Mouse (Mus musculus) layer of hippocampus, adult 18-20 months (tissue): ENCODE measurements around the gene Rplp2. TPM values are rescaled to one million over a fixed set of nuclear protein-coding genes. Genes with fewer than 3 reads are reported as not detected.
"Not testable (repeated sequence)": the region's sequence is repeated elsewhere in the genome, so short reads cannot be mapped to it uniquely, and the experiment has no call there.

Source experiments
- DNase-seq, 2 experiments: peaks; one replicate each; pipeline ENCODE4 v3.0.0; 2022; ENCODE audit warnings: low spot score in 2 of 2
- long read RNA-seq: library from polyadenylated mRNA; stranded (forward); transcript quantifications from one replicate; pipeline ENCODE4 v2.0.0, GENCODE M21; 2021
- total RNA-seq, 2 experiments: library from RNA; stranded (reverse); gene quantifications; 2 replicates each; pipeline ENCODE4 v1.2.3; 2021

The Rplp2 gene
- total RNA-seq = 100 to 1,000 TPM; 557 to 573 TPM
- long read RNA-seq, transcript Rplp2-201 (5 exons, 964 nt) = major isoform, 76 of 95 reads
- long read RNA-seq, transcript Rplp2-202 (4 exons, 449 nt) = minor isoform, 9 of 95 reads
- long read RNA-seq, partial matches to known transcripts = 0 of 95 reads
- long read RNA-seq, other reads (novel, unspliced or antisense) = 8 of 95 reads

GRCm38 (mm10) chr7:141447110-141447991, at the start of gene Rplp2:
Gene Rplp2, plus strand, starts transcription at chr7:141447370.
- peak; percentile 95 to 98 for DNase-seq

DNA sequence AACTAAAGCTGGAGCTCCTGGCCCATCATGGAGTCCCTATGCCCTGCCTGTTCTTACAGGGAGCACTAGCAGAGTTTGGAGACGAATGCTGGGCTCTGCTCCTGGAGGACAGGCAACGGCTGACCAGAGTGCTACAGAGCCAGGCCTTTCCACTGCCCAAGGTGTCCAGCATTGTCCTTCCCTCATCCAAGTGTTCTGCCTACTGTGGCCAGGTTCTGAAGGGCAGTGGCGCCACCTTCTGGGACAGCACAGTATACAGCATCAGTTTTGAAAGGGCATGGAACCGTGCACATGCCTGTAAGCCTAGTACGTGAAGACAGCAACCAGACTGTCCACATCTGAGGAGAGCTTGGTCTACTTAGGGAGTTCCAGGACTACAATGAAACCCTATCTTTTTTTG, 43.9 kb upstream of the Rplp2 start:
- peak in 1 of 2 experiments; percentile 51 for DNase-seq

DNA sequence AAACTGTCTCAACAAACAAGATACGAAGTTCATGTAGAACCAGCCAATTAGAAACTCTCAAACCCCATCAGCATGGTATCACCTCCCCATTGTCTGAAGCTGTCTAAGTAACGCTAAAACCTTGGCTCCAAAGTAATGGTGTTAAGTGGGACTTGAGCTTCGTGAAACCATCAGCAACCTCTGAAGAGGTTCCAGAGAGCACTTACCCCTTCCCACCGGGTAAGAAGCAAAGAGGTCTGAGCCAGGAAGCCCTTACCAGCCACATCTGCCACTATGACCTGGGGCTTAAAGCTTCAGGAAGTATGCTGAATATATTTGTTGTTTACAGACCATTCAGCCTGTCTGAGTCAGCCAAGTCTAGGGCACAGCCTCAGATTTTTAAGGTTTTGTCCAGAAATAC, 41.7 kb upstream of the Rplp2 start:
- DNase-seq = no peak

GRCm38 (mm10) chr7:141407670-141408069, 39.5 kb upstream of the Rplp2 start:
- DNase-seq = not testable (repeated sequence)

DNA sequence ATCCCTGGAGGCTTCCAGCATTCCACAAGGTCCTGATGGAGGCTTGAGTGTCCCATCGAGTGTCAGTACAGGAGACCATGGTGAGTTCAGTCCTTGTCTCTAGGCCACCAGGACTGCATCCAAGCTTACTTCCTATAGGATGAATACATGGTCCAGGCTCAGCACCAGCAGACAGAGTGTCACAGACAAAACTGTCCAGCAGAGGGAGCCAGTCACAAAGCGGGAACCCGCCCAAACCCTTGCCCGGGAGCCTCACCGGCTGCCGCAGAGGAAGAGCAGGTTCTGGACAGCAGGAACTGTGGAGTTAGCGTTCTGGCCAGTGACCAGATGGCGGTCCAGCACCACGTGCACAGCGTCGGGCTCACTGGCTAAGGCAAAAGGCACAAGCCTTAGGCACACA, 38.3 kb upstream of the Rplp2 start:
- peak; percentile 79 to 90 for DNase-seq

DNA sequence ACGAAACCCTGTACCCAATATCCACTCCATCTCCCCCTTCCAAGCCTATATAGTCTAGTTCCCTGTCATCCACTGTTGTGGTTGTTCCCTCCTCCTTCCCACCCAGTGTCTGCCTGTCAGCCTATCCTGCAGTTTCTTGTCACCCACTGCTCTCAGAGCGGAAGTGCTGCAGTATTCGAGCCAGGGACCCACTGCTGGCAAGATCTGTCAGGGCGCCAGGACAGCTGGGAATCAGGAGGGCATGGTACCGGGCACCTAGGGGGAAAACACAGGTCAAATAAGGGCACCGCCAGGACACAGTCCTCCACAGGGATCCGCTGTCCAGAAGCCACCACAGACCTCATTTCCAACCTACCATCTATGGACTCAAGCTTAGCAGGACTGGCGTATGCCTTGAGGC, 36.5 kb upstream of the Rplp2 start:
- DNase-seq = no peak

DNA sequence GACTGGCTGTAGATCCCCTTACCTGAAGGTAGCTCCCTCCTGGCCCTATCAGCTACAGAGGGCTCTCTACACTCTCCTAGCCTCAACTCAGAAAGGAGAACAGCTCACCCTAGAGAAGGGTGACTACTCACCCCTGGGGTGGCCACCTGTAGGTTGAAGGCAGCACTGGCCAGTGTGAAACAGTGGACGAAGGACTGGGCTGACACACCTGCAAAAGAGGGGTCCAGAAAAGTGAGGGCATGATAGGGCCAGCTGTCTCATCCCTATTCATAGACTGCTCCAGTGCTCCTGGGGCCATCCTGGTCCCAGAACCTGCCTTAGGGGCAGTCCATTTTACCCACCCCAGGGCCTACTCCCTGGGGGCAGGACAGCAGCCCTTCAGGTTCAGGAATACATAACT, 35.5 kb upstream of the Rplp2 start:
- no peak for DNase-seq

GRCm38 (mm10) chr7:141413331-141413730, 33.8 kb upstream of the Rplp2 start:
- DNase-seq = no peak

DNA sequence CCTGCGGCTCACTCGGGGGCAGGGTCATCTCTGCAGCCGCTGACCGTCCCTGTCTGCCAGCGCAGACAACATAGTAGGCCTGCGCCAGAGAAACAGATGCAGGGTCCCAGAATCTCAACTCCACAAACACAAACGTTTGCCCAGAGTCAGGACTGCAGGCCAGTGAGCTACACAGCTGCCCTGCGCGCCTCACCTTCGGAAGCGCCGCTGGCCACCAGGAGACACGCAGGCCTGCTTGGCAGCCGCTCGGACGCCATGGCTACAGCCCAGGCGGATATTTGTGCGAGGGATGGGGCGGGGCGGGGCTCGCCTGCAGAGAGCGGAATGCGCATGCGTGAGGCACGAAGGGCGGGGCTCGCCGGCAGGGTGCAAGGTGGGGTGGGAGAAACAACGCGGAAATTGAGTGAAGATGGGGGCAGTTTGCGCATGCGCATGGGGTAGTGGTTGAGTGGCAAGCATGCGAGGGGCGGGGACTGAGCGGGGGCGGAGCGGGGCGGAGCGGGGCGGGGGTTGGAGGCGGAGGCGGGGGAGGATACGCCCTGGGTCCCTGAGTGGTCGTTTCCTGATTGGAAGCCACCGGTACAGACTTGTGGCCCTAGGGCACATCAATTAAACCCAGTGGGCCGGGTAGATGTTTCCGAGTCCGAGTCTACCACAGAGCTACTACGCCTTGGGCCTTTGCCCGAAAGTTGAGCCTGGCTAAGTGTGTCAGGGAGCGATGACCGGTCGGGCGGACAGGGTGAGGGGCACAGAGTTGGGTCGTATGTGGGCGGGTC, 33.2 kb upstream of the Rplp2 start, which contains the start of gene Gatd1:
Gene Gatd1 (minus strand): TSS at position 328 of the 776 bp plus-strand sequence.
- peak; percentile 97 to 99 for DNase-seq

- DNase-seq = no peak
Observed at GRCm38 (mm10) chr7:141416144-141416841, 30.9 kb upstream of the Rplp2 start.

DNA sequence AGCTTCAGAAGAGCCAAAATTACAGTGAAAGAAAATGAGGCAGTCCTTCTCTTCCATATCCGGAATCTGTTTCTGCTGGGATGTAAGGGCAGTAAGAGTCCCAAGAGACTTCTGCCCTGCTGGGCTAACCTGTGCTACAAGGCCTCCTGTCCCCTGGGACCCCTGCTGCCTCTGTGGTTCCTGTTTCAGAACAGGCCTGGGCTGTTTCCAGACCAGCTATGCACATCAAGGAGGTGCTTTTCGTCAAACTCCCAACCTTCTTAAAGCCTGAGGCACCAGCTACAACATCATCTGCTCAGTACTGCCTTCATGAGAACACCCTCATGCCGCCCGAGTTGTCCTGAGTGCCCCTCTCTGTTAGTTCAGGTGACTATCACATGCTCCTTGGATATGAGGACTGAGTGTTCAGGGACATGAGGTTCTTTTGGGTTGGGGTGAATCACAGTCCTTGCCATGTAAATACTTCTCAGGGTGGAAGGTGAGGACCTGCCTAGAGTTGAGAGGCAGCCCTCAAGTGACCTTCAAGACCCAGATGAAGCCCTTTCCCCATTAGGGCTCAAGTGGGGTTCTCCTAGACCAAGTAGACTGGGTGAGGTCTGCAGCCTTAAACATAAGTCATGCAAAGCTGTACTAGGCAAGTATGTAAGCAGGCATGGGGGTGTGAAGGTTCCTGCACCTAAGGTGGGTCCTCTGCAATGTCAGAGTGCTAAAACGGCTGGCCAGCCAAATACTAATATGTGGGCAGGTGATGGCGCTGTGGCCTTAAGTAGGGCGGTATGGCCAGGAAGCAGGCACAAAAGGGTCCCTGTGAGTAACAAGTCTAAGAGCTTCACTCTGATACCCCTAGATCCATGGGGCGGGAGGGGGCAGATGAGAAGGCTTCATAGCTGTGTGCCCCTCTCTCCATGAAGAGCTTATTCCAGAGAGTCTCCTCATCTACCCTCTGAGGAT, 29.2 kb upstream of the Rplp2 start:
- no peak for DNase-seq

DNA sequence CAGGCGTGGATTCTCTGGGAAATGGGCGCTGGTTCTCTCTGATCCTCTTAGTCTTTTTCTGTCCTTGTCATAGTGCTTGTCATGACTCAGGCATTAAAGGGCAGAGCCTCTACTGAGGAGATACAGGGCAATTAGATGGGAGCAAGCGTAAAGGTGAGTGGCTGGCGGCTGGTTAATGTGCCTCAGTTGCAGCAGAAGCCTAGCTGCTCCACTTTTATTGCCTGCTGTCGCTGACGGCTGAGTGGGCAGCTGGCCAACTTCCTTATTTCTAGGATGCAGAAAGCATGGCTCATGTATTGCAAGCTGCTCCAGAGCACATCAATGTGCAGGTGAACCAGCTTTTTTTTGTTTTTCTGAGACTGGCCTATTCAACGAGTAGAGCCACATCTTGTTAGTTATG, 28.2 kb upstream of the Rplp2 start:
- DNase-seq = peak in 1 of 2 experiments; percentile 76

DNA sequence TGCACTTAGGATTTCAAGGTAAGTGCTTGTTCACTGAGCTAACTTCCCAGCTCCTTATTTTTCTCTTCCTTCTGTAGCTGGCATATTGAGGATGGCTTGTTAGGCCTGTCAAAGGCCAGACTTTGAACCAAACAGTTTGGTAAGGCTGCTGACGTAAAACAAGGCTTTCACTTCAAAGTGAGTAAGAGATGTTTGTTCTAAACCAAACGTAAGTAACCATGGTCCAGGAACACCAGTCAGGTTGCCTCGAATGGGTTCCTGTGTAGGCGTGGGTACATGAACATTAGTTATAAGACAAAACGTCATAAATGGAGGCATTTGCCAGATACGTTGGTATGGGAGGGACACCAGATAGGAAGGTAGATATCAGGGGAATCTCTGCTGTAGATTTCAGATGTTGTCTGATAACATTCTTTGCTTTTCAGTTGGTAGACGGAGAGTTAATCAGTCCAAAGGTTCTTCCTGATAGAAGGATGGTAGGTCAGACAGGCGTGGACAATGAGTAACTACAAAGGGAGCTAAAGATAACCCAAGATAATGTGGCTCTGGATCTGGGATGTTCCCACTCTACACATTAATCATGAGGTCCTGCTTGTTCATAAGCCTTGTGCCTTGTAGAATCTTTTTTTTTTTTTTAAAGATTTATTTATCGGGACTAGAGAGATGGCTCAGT, 27.0 kb upstream of the Rplp2 start:
- DNase-seq = no peak

GRCm38 (mm10) chr7:141423811-141424210, 23.4 kb upstream of the Rplp2 start:
- DNase-seq = no peak

GRCm38 (mm10) chr7:141426948-141427730, 20.0 kb upstream of the Rplp2 start:
- no peak for DNase-seq

- DNase-seq = no peak
Observed at GRCm38 (mm10) chr7:141428701-141429100, 18.5 kb upstream of the Rplp2 start.

DNA sequence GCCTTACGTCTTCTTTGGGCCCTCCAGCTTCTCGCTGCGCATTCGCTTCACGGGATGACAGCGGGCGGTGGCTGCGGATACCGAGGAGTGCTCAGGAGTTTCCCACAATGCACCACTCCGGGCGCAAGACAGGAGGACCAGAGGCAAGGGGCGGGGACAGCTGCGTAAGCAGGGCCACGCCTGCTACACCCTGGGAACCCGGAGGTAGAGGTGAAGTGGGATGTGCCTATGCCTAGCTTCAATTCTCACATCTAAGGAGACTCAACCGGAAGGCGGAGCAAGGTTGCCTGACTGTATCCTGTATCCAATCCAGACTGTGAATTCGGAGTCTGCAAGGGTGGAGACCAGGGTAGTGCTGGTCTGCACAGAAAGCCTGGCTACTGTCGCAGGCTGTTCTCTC, 17.9 kb upstream of the Rplp2 start, which contains the start of gene Cend1:
Gene Cend1 (minus strand): TSS at position 182 of the 400 bp plus-strand sequence.
- DNase-seq = peak; percentile 89 to 92

- DNase-seq = no peak
Observed at GRCm38 (mm10) chr7:141429840-141430584, 17.2 kb upstream of the Rplp2 start.
